Comparison of ENCODE assay signal across 8 mouse cellular contexts in genomic region chr12:116176930-116177329, GRCm38 (mm10).
A peak's percentile ranks its signal among the peaks of the same experiment; 100 is the strongest.
DNase-seq lines count a peak whose midpoint lies in the region; ATAC-seq and TF ChIP-seq lines count a peak whose summit lies in the region.
"Had no signal": no experiment of that assay in that cellular context is flagged by ENCODE, and none has a peak within 500 bp of the region (broad histone marks: within the 10 kb centered on the region; RNA-seq: fewer than 3 reads in every experiment).

No protein-coding gene starts in this region.

- TF ChIP-seq EP300 in CH12.LX (IDR thresholded peaks at IDR 0.05; ENCODE audit: low read length): no peak

- no peak overlapping the region for H3K9ac ChIP-seq in CH12.LX (ENCODE audit: insufficient read depth, low read depth)
- no peak overlapping the region for H3K9ac ChIP-seq in midbrain, embryonic 14.5 days (replicated peaks; ENCODE audit: low read length)
- H3K9ac ChIP-seq in forebrain, embryonic 15.5 days (replicated peaks): no peak overlapping the region
- H3K9ac ChIP-seq: limb, embryonic 15.5 days had no signal

- no peaks in the 10 kb centered on the region for H3K79me2 ChIP-seq in CH12.LX (replicated peaks; ENCODE audit: control insufficient read depth, extremely low read depth, insufficient read depth, poor library complexity, severe bottlenecking)

- no peak overlapping the region for H3K27ac ChIP-seq in CH12.LX (ENCODE audit: insufficient read depth, low read depth)
- H3K27ac ChIP-seq in small intestine, adult 2 months (ENCODE audit: insufficient read depth, low read depth, low read length): no peak overlapping the region
- no peak overlapping the region for H3K27ac ChIP-seq in midbrain, embryonic 14.5 days (replicated peaks; ENCODE audit: low read depth, low read length)
- no peak overlapping the region for H3K27ac ChIP-seq in forebrain, embryonic 15.5 days (replicated peaks)
- H3K27ac ChIP-seq: limb, embryonic 15.5 days had no signal

- in situ Hi-C loops in CH12.LX (cut with MboI; ENCODE audit: low pct_ligation_motif_present, low pct_unique_long_range_greater_than_20kb, low sequenced_read_pairs): no loop called here

- H3K36me3 ChIP-seq in CH12.LX (replicated peaks in 1 of 2; ENCODE audit: control insufficient read depth in 1 of 2, insufficient read depth in 1 of 2, low read length in 1 of 2): no peaks in the 10 kb centered on the region
- H3K36me3 ChIP-seq in small intestine, adult 2 months (ENCODE audit: control insufficient read depth, insufficient read depth, low read length): no peaks in the 10 kb centered on the region
- no peaks in the 10 kb centered on the region for H3K36me3 ChIP-seq in midbrain, embryonic 14.5 days (ENCODE audit: control insufficient read depth, insufficient read depth, low read length)
- no peaks in the 10 kb centered on the region for H3K36me3 ChIP-seq in forebrain, embryonic 15.5 days
- H3K36me3 ChIP-seq: limb, embryonic 15.5 days had no signal

- ATAC-seq in common myeloid progenitor, adult 5-6 weeks (replicated peaks; ENCODE audit: low read depth, poor library complexity, severe bottlenecking): peak; percentile 79
- ATAC-seq in midbrain, embryonic 14.5 days (ENCODE audit: low FRiP score, low TSS enrichment): no peak
- no peak for ATAC-seq in forebrain, embryonic 15.5 days (replicated peaks)

- H3K4me1 ChIP-seq in CH12.LX (ENCODE audit: control insufficient read depth in 1 of 2, insufficient read depth in 2 of 2): peaks cover 0 to 3% of the 10 kb centered on the region in 2 experiments; a peak in 2 of 4 replicates
- no peaks in the 10 kb centered on the region for H3K4me1 ChIP-seq in small intestine, adult 2 months (ENCODE audit: control insufficient read depth, insufficient read depth, insufficient read length, low read length)
- no peaks in the 10 kb centered on the region for H3K4me1 ChIP-seq in midbrain, embryonic 14.5 days (ENCODE audit: control insufficient read depth, insufficient read depth, low read length)
- no peaks in the 10 kb centered on the region for H3K4me1 ChIP-seq in forebrain, embryonic 15.5 days
- H3K4me1 ChIP-seq: limb, embryonic 15.5 days had no signal

- no peak for TF ChIP-seq POLR2A in CH12.LX (IDR thresholded peaks at IDR 0.05; ENCODE audit: low read depth, low read length)
- TF ChIP-seq POLR2A in small intestine, adult 2 months (IDR thresholded peaks at IDR 0.05; ENCODE audit: low read depth, low read length): no peak

- dilution Hi-C loops in CH12.LX (cut with MboI; ENCODE audit: extremely low pct_ligation_motif_present, extremely low pct_unique_long_range_greater_than_20kb, low sequenced_read_pairs): no loop called here

- H3K27me3 ChIP-seq in CH12.LX (replicated peaks): no peaks in the 10 kb centered on the region
- no peaks in the 10 kb centered on the region for H3K27me3 ChIP-seq in small intestine, adult 2 months (ENCODE audit: control insufficient read depth, insufficient read depth, low read length)
- no peaks in the 10 kb centered on the region for H3K27me3 ChIP-seq in midbrain, embryonic 14.5 days (ENCODE audit: control insufficient read depth, insufficient read depth, low read length)
- H3K27me3 ChIP-seq in forebrain, embryonic 15.5 days: no peaks in the 10 kb centered on the region
- H3K27me3 ChIP-seq: limb, embryonic 15.5 days had no signal

- WGBS in small intestine, adult 2 months: 43% methylated on average over 3 of the region's 3 CpGs
- WGBS in midbrain, embryonic 14.5 days: 96% methylated on average over 3 of the region's 3 CpGs
- 90% methylated on average over 3 of the region's 3 CpGs for WGBS in forebrain, embryonic 15.5 days

- peak; percentile 30 for TF ChIP-seq RAD21 in CH12.LX (IDR thresholded peaks at IDR 0.05; ENCODE audit: low read depth, low read length)

- no peak overlapping the region for H3K4me3 ChIP-seq in CH12.LX (replicated peaks in 1 of 3; ENCODE audit: low read depth in 2 of 3, low read length in 2 of 3, poor library complexity in 1 of 3)
- no peak overlapping the region for H3K4me3 ChIP-seq in small intestine, adult 2 months (ENCODE audit: low read depth, low read length)
- no peak overlapping the region for H3K4me3 ChIP-seq in midbrain, embryonic 14.5 days (replicated peaks; ENCODE audit: low read depth, low read length)
- H3K4me3 ChIP-seq in forebrain, embryonic 15.5 days: no peak overlapping the region
- H3K4me3 ChIP-seq: limb, embryonic 15.5 days had no signal

- no peaks in the 10 kb centered on the region for H3K9me3 ChIP-seq in CH12.LX (replicated peaks; ENCODE audit: low read length)
- no peaks in the 10 kb centered on the region for H3K9me3 ChIP-seq in midbrain, embryonic 14.5 days (ENCODE audit: control insufficient read depth, low read length)
- no peaks in the 10 kb centered on the region for H3K9me3 ChIP-seq in forebrain, embryonic 15.5 days
- H3K9me3 ChIP-seq: limb, embryonic 15.5 days had no signal

- peak; percentile 26 for DNase-seq in CD4-positive helper T cell, adult 2 months (ENCODE audit: low read depth, low spot score)
- DNase-seq in CH12.LX (ENCODE audit: extremely low read depth): peak; percentile 46
- no peak for DNase-seq in midbrain, embryonic 14.5 days
- no peak for DNase-seq in layer of hippocampus, adult 11-12 months (ENCODE audit: low spot score)

- peak; percentile 66 to 71 for TF ChIP-seq CTCF in CH12.LX (conservative IDR thresholded peaks at IDR 0.05 in 1 of 2, IDR thresholded peaks at IDR 0.05 in 1 of 2; ENCODE audit: low read depth in 2 of 2, low read length in 2 of 2)
- TF ChIP-seq CTCF in small intestine, adult 2 months (IDR thresholded peaks at IDR 0.05; ENCODE audit: extremely low read depth, insufficient read length, insufficient replicate concordance, low read depth, low read length): peak; percentile 42; the same call in 1 of the 2 replicates

- no peak overlapping the region for H3K4me2 ChIP-seq in CH12.LX (ENCODE audit: insufficient read depth, low read depth, poor library complexity, severe bottlenecking)
- H3K4me2 ChIP-seq in midbrain, embryonic 14.5 days (ENCODE audit: low read length): no peak overlapping the region
- H3K4me2 ChIP-seq in forebrain, embryonic 15.5 days (replicated peaks): no peak overlapping the region
- H3K4me2 ChIP-seq: limb, embryonic 15.5 days had no signal

TF ChIP-seq in CH12.LX, 34 proteins besides CTCF, POLR2A, EP300 and RAD21:
- TF ChIP-seq MEF2A (IDR thresholded peaks at IDR 0.05; ENCODE audit: borderline replicate concordance, low read depth, low read length) (no peak), SMC3 (IDR thresholded peaks at IDR 0.05; ENCODE audit: low read depth, low read length) (peak; percentile 25)

Comparison
In these comparisons a context has a peak if more than half of its experiments do, and no peak if none do; other contexts are left out.
1. DNase-seq: peak in CD4-positive helper T cell, adult 2 months (single experiment) and CH12.LX (single experiment); none in midbrain, embryonic 14.5 days (single experiment) and layer of hippocampus, adult 11-12 months (single experiment).